Mouse (Mus musculus) intestine, embryonic 16.5 days (tissue): Measurements from ENCODE around the gene Usp33. TPM values are rescaled to one million over a fixed set of nuclear protein-coding genes. Genes with fewer than 3 reads are reported as not detected.
A peak's percentile ranks its signal among the peaks of the same experiment; 100 is the strongest.
"Not testable (repeated sequence)": the region's sequence is repeated elsewhere in the genome, so short reads cannot be mapped to it uniquely, and the experiment has no call there.

Experiments
- ATAC-seq: fragments of 200-750 bp; cut with Nextera tagmentation; 2 replicates; pipeline ENCODE4 v1.8.0; 2017; ENCODE audit warnings: moderate TSS enrichment, moderate library complexity
- H3K27ac ChIP-seq: fragments of 300-500 bp; sonication (generic); 2 replicates; pipeline ENCODE4 v1.5.1; 2014; ENCODE audit warnings: mild to moderate bottlenecking, low read length
- H3K27me3 ChIP-seq: fragments of 300-500 bp; sonication (generic); replicated peaks from 2 replicates; pipeline ENCODE4 v1.6.1; 2014; ENCODE audit warnings: low read length, control low read depth, mixed read lengths; ENCODE audit not compliant: control insufficient read depth, insufficient read depth
- H3K36me3 ChIP-seq: fragments of 300-500 bp; sonication (generic); 2 replicates; pipeline ENCODE4 v1.6.1; 2014; ENCODE audit warnings: low read length, control low read depth; ENCODE audit not compliant: control insufficient read depth, insufficient read depth
- H3K4me1 ChIP-seq: fragments of 300-500 bp; sonication (generic); 2 replicates; pipeline ENCODE4 v1.6.1; 2014; ENCODE audit warnings: low read length, control low read depth, mixed read lengths; ENCODE audit not compliant: control insufficient read depth, insufficient read depth
- H3K4me2 ChIP-seq: fragments of 300-500 bp; sonication (generic); 2 replicates; pipeline ENCODE4 v1.6.1; 2014; ENCODE audit warnings: low read depth, low read length, control low read depth
- H3K4me3 ChIP-seq: fragments of 300-500 bp; sonication (generic); 2 replicates; pipeline ENCODE4 v1.5.1; 2014; ENCODE audit warnings: mild to moderate bottlenecking, low read length
- H3K9ac ChIP-seq: fragments of 300-500 bp; sonication (generic); 2 replicates; pipeline ENCODE4 v1.6.1; 2014; ENCODE audit warnings: low read depth, low read length
- H3K9me3 ChIP-seq: fragments of 300-500 bp; sonication (generic); 2 replicates; pipeline ENCODE4 v1.6.1; 2016; ENCODE audit warnings: low read length, control low read depth; ENCODE audit not compliant: control insufficient read depth
- WGBS: fragments of 180-500 bp; shearing (Covaris S2); extraction: QIAGEN DNeasy Blood & Tissue Kit; methylation state at CpG from one replicate; pipeline ENCODE4 v1.1.7; 2014; 5-methylcytosine and 5-hydroxymethylcytosine counted together
- polyA plus RNA-seq: library from polyadenylated mRNA; unstranded; fragments of >200 nt; fragmentation: Nextera tagmentation; extraction: Ambion mirVana; gene quantifications from 2 replicates; pipeline ENCODE4 v1.2.1, GENCODE M21; 2015

Gene Usp33
- polyA plus RNA-seq, 1 experiment from 2014 or later, result 46.0 TPM

GRCm38 (mm10) chr3:152314666-152315065 lies 31.6 kb upstream of the Usp33 start:
- WGBS, result 80% methylated on average over 14 of the region's 14 CpGs
- H3K36me3 ChIP-seq, H3K9ac ChIP-seq, H3K27ac ChIP-seq, H3K4me2 ChIP-seq, H3K27me3 ChIP-seq, ATAC-seq, H3K4me3 ChIP-seq, H3K4me1 ChIP-seq, H3K9me3 ChIP-seq: not testable (repeated sequence)

DNA sequence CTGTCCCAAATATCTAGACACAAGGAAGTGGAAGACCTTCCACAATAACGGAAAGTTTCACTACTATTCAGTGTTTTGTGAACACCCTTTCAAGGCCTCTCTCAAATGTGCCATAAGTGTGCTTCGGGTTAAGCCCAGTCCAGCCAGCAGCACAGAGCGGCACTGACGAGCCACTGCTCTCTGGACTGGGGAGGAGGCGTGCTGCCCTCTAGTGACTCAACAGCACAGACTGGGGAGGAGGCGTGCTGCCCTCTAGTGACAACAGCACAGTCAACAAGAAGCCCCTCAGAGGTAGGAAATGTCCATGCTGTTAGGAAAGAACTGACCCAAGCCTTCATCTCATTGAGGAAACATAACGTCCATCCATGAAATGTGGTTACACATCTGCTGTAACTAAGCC lies 30.7 kb upstream of the Usp33 start:
- ATAC-seq, result peak; percentile 90
- Histone ChIP-seq H3K4me1 (no peaks in the 10 kb centered on the region), H3K27ac (no peak overlapping the region), H3K4me3 (no peak overlapping the region), H3K9ac (no peak overlapping the region), H3K27me3 (no peaks in the 10 kb centered on the region), H3K9me3 (no peaks in the 10 kb centered on the region), H3K4me2 (no peak overlapping the region), H3K36me3 (peaks cover 3% of the 10 kb centered on the region; the same call in 1 of the 2 replicates)
- WGBS, result 11% methylated on average over 7 of the region's 7 CpGs

- H3K9me3 ChIP-seq, H3K4me3 ChIP-seq, H3K27ac ChIP-seq, H3K36me3 ChIP-seq, H3K4me1 ChIP-seq, H3K9ac ChIP-seq, H3K27me3 ChIP-seq, H3K4me2 ChIP-seq: not testable (repeated sequence)
- WGBS, result 74% methylated on average over 9 of the region's 9 CpGs
- ATAC-seq, result peak; percentile 71
Observed at GRCm38 (mm10) chr3:152316447-152317173, 29.7 kb upstream of the Usp33 start.

DNA sequence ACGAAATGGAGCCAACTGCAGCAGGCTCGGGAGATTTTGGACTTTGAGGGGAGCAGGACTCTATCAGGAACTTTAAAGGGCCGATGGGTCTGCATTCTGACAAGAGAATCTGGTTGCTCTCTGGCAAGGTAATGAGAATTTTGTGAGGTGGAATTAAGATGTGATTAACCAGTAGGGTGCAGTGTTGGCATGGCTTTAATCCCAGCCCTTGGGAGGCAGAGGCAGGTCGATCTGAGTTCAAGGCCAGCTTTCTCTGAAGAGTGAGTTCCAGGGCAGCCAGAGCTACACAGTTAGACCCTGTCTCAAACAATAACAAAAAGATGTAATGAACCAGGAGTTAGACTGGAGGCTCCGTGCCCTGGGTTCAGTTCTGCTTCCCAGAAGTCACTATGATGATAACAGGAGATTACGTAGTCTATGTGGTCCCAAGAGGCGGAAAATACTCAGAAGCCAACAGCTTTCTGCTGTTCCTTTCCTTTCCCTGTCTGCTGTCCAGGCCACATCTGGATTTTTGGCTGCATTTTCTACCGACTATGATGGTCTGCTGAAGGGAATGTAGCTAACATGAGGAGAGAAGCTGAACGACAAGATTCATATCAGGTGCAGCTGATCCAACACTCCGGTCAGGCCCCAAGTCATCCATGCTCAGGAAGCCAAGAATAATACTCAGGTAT lies 25.2 kb upstream of the Usp33 start:
- Histone ChIP-seq H3K4me3 (no peak overlapping the region), H3K4me1 (no peaks in the 10 kb centered on the region), H3K9me3 (no peaks in the 10 kb centered on the region), H3K9ac (no peak overlapping the region), H3K27ac (no peak overlapping the region), H3K27me3 (no peaks in the 10 kb centered on the region), H3K4me2 (no peak overlapping the region), H3K36me3 (no peaks in the 10 kb centered on the region)
- WGBS, result 89% methylated on average over 10 of the region's 10 CpGs
- ATAC-seq, result peak; percentile 3; the same call in 1 of the 2 replicates

DNA sequence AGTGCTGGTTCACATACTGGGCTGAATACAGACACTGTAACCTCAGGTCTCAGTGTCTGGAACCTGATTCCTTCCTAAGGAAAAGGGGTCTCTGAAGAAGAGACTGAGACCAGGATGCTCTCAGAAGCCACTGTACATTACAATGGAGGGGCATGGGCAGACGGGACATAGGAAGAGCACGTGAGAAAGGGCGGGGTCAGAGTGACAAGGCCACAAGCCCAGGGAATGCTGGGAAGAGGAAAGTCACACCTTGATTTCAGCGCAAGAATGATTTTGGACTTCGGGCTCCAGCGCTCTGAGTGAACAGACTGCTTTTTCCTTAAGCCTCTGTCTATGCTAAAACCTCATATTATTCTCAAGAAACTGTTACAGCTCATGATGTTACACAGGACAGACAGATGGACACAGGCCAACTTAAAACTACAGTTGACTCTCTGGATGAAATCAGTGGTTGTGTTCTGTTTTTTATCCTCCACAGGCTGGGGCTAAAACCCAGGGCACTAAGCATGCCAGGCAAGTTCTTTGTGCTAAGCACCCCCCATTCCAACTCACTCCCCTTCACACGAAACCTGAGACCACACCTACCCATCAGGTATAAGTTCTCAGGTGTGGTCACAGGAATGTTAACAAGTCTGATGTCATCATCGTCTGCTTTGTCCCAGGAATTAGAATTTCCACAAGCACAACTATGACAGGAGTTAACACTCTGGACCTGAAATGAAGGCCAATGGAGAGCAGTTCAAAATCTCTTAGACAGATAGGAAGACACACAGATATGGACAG lies 24.3 kb upstream of the Usp33 start:
- H3K4me3 ChIP-seq, result no peak overlapping the region
- H3K9me3 ChIP-seq, result no peaks in the 10 kb centered on the region
- H3K9ac ChIP-seq, result no peak overlapping the region
- H3K36me3 ChIP-seq, result no peaks in the 10 kb centered on the region
- no peaks in the 10 kb centered on the region for H3K27me3 ChIP-seq
- H3K27ac ChIP-seq, result peak overlapping the region; percentile 50
- H3K4me2 ChIP-seq, result no peak overlapping the region
- WGBS, result 73% methylated on average over 8 of the region's 8 CpGs
- ATAC-seq, result peak; percentile 85
- no peaks in the 10 kb centered on the region for H3K4me1 ChIP-seq

- Histone ChIP-seq H3K4me1 (no peaks in the 10 kb centered on the region), H3K27me3 (no peaks in the 10 kb centered on the region), H3K36me3 (peaks cover 12% of the 10 kb centered on the region; the same call in 1 of the 2 replicates), H3K27ac (no peak overlapping the region), H3K9ac (no peak overlapping the region), H3K4me2 (no peak overlapping the region), H3K9me3 (no peaks in the 10 kb centered on the region), H3K4me3 (no peak overlapping the region)
- 95% methylated on average over 4 of the region's 6 CpGs for WGBS
- ATAC-seq, result 0 out of 2 replicates have a peak, but pooled peaks have one; percentile 38
Observed at GRCm38 (mm10) chr3:152332104-152332503, 14.2 kb upstream of the Usp33 start.

DNA sequence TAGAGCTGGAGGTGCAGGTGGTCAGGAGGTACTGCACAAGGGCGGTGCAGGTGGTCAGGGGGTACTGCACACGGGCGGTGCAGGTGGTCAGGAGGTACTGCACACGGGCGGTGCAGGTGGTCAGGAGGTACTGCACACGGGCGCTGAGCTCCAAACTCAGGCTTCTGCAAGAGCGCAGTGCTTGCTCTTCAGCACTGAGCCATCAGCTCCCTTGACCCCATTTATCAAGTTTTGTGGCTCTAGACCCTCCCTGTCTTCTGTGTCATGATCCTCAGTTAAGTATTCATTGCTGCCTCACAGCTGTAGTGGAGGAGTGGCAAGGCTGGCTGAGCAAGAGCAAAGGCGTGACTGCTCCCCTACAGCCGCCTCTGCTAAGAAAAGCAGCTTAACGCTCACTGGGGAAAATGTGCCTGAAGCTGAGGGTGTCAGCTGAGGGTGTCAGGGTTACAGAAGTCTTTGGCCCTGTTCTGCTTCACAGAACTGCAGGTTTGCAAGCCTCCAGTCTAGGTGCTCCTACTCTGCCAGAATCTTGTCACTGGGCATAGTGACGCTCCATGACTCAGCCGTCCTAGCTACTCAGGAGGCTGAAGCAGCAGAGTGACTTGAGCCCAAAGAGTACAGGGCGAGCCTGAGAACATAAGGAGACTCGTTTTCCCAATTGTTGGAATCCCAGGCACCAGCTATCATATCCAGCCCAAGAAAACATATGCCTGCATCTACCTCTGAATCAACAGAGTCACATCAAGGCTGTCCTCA lies 13.6 kb upstream of the Usp33 start:
- peak; percentile 56 for ATAC-seq
- H3K9me3 ChIP-seq, result no peaks in the 10 kb centered on the region
- no peaks in the 10 kb centered on the region for H3K4me1 ChIP-seq
- H3K27ac ChIP-seq, result no peak overlapping the region
- no peak overlapping the region for H3K4me2 ChIP-seq
- H3K27me3 ChIP-seq, result no peaks in the 10 kb centered on the region
- no peak overlapping the region for H3K9ac ChIP-seq
- H3K4me3 ChIP-seq, result no peak overlapping the region
- peaks cover 12% of the 10 kb centered on the region; the same call in 1 of the 2 replicates for H3K36me3 ChIP-seq
- WGBS, result 91% methylated on average over 15 of the region's 15 CpGs

DNA sequence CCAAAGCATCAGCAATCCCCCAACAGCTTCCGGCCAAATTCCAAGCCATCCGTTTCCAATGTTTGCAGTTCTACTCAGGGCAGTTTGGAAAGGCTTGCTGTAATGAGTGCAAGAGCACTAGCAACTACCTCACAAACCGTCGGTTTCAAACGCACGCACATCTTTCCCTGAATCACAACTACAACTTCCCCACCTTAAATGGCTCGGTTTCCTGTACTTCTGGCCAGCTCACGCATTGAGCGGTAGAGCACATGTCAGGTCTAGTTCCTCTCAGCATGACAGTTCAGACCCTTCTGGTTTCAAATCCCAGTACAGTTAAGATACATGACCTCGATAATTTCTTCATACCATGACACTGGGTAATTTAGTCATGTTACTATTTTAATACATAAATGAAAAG lies 12.6 kb upstream of the Usp33 start:
- 94% methylated on average over 10 of the region's 10 CpGs for WGBS
- ATAC-seq, result no peak

DNA sequence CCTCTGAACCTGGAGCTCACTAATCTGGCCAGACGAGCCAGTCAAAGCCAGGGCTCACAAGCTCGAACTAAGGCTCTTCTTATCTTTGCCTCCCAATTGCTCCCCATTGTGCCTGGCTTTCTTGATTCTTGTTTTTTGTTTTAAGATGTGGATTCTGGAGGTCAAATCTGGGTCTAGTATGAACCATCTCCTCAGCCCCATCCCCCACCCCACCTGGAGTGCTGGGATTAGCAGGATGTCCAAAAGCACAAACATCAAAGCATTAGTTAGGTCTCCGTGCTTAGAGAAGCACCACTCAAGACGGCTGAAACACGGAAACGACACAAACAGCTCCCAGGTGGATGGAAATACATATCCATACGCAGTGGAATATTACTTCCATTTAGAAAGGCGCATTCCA lies 10.2 kb upstream of the Usp33 start:
- Histone ChIP-seq H3K27me3 (no peaks in the 10 kb centered on the region), H3K36me3 (peaks cover 12% of the 10 kb centered on the region; the same call in 1 of the 2 replicates), H3K9me3 (no peaks in the 10 kb centered on the region), H3K4me3 (no peak overlapping the region), H3K27ac (no peak overlapping the region), H3K4me2 (no peak overlapping the region), H3K4me1 (peaks cover 6% of the 10 kb centered on the region; the same call in 1 of the 2 replicates), H3K9ac (no peak overlapping the region)
- 82% methylated on average over 8 of the region's 8 CpGs for WGBS
- no peak for ATAC-seq

More for the DNA sequence above, 12.6 kb upstream of the Usp33 start:
- H3K36me3 ChIP-seq, result peaks cover 12% of the 10 kb centered on the region; the same call in 1 of the 2 replicates
- H3K9me3 ChIP-seq, result no peaks in the 10 kb centered on the region
- no peaks in the 10 kb centered on the region for H3K4me1 ChIP-seq
- no peak overlapping the region for H3K27ac ChIP-seq
- no peak overlapping the region for H3K4me2 ChIP-seq
- no peak overlapping the region for H3K4me3 ChIP-seq
- H3K27me3 ChIP-seq, result no peaks in the 10 kb centered on the region
- H3K9ac ChIP-seq, result no peak overlapping the region
